Mouse (Mus musculus) cerebellum, postnatal 14 days (tissue): ENCODE data around the gene Nmrk1.

Experiments
- DNase-seq, 2 experiments: peaks; one replicate each; pipeline ENCODE4 v3.0.0; 2021; ENCODE audit warnings: mixed read lengths in 2 of 2

Gene Nmrk1

GRCm38 (mm10) chr19:18617504-18617903, 14.2 kb upstream of the Nmrk1 start:
- no peak for DNase-seq

GRCm38 (mm10) chr19:18619060-18619459, 12.7 kb upstream of the Nmrk1 start:
- no peak for DNase-seq

GRCm38 (mm10) chr19:18619691-18620090, 12.1 kb upstream of the Nmrk1 start:
- DNase-seq: no peak

GRCm38 (mm10) chr19:18623894-18624293, 7.9 kb upstream of the Nmrk1 start:
- DNase-seq: no peak

GRCm38 (mm10) chr19:18629589-18629988, 2.2 kb upstream of the Nmrk1 start:
- DNase-seq: peak in 1 of 2 experiments; percentile 39

GRCm38 (mm10) chr19:18630221-18631119, 1.3 kb upstream of the Nmrk1 start:
- DNase-seq: no peak

- DNase-seq: no peak
Observed at GRCm38 (mm10) chr19:18631161-18631643, 548 bp upstream of the Nmrk1 start.

- DNase-seq: no peak
Observed at GRCm38 (mm10) chr19:18632231-18633185, 758 bp downstream of the Nmrk1 start.

- DNase-seq: no peak
Observed at GRCm38 (mm10) chr19:18637954-18638353, 6.2 kb downstream of the Nmrk1 start.

- DNase-seq: no peak
Observed at GRCm38 (mm10) chr19:18638949-18639348, 7.2 kb downstream of the Nmrk1 start.

- DNase-seq: peak; percentile 49 to 56
Observed at GRCm38 (mm10) chr19:18639552-18639951, 7.8 kb downstream of the Nmrk1 start.

- no peak for DNase-seq
Observed at GRCm38 (mm10) chr19:18641001-18641400, 9.3 kb downstream of the Nmrk1 start.

GRCm38 (mm10) chr19:18643411-18643810, 11.7 kb downstream of the Nmrk1 start:
- DNase-seq: no peak

- no peak for DNase-seq
Observed at GRCm38 (mm10) chr19:18644084-18644483, 12.3 kb downstream of the Nmrk1 start.

GRCm38 (mm10) chr19:18646397-18646796, 14.6 kb downstream of the Nmrk1 start:
- DNase-seq: no peak

- no peak for DNase-seq
Observed at GRCm38 (mm10) chr19:18646853-18647420, 15.2 kb downstream of the Nmrk1 start.

- no peak for DNase-seq
Observed at GRCm38 (mm10) chr19:18647775-18648557, 16.2 kb downstream of the Nmrk1 start.

- DNase-seq: no peak
Observed at GRCm38 (mm10) chr19:18648558-18648945, 16.8 kb downstream of the Nmrk1 start.

GRCm38 (mm10) chr19:18649955-18650354, 18.2 kb downstream of the Nmrk1 start:
- DNase-seq: no peak

GRCm38 (mm10) chr19:18650473-18650872, 18.7 kb downstream of the Nmrk1 start:
- DNase-seq: no peak

GRCm38 (mm10) chr19:18652592-18652991, 20.8 kb downstream of the Nmrk1 start:
- peak; percentile 91 to 94 for DNase-seq

GRCm38 (mm10) chr19:18653058-18653457, 21.3 kb downstream of the Nmrk1 start:
- peak; percentile 34 to 42 for DNase-seq
